Mouse (Mus musculus) forebrain, embryonic 11.5 days (tissue): Measurements from ENCODE around the gene Mgarp. TPM values are rescaled to one million over a fixed set of nuclear protein-coding genes. Genes with fewer than 3 reads are reported as not detected.
"Not testable (repeated sequence)": the region's sequence is repeated elsewhere in the genome, so short reads cannot be mapped to it uniquely, and the experiment has no call there.

ENCODE experiments used
- ATAC-seq: fragments of 200-750 bp; cut with Nextera tagmentation; replicated peaks from 2 replicates; pipeline ENCODE4 v1.8.0; 2017; ENCODE audit warnings: moderate TSS enrichment; ENCODE audit not compliant: low FRiP score
- DNase-seq: peaks from one replicate; pipeline ENCODE4 v3.0.0-alpha.2; 2017; ENCODE audit warnings: low spot score
- H3K27ac ChIP-seq: fragments of 300-500 bp; sonication (generic); 2 replicates; pipeline ENCODE4 v1.5.1; 2014; ENCODE audit warnings: low read depth, low read length
- H3K27me3 ChIP-seq: fragments of 300-500 bp; sonication (generic); 2 replicates; pipeline ENCODE4 v1.6.1; 2014; ENCODE audit warnings: mild to moderate bottlenecking, low read length, mixed read lengths; ENCODE audit not compliant: control insufficient read depth, insufficient read depth
- H3K36me3 ChIP-seq: fragments of 300-500 bp; sonication (generic); 2 replicates; pipeline ENCODE4 v1.6.1; 2014; ENCODE audit warnings: mild to moderate bottlenecking, low read length, moderate library complexity, mixed read lengths; ENCODE audit not compliant: control insufficient read depth, insufficient read depth
- H3K4me1 ChIP-seq: fragments of 300-500 bp; sonication (generic); replicated peaks from 2 replicates; pipeline ENCODE4 v1.6.1; 2014; ENCODE audit warnings: low read length, mixed read lengths; ENCODE audit not compliant: control insufficient read depth, insufficient read depth
- H3K4me2 ChIP-seq: fragments of 300-500 bp; sonication (generic); 2 replicates; pipeline ENCODE4 v1.6.1; 2014; ENCODE audit warnings: low read depth, mild to moderate bottlenecking, low read length, moderate library complexity, mixed read lengths; ENCODE audit not compliant: severe bottlenecking
- H3K4me3 ChIP-seq: fragments of 300-500 bp; sonication (generic); 2 replicates; pipeline ENCODE4 v1.5.1; 2014; ENCODE audit warnings: low read depth, low read length
- H3K9ac ChIP-seq: fragments of 300-500 bp; sonication (generic); 2 replicates; pipeline ENCODE4 v1.6.1; 2014; ENCODE audit warnings: low read length
- H3K9me3 ChIP-seq: fragments of 300-500 bp; sonication (generic); 2 replicates; pipeline ENCODE4 v1.6.1; 2016; ENCODE audit warnings: low read length, mixed read lengths; ENCODE audit not compliant: control insufficient read depth
- WGBS: fragments of 180-500 bp; shearing (Covaris S2); extraction: QIAGEN DNeasy Blood & Tissue Kit; methylation state at CpG from one replicate; pipeline ENCODE4 v1.1.7; 2014; 5-methylcytosine and 5-hydroxymethylcytosine counted together
- polyA plus RNA-seq: library from polyadenylated mRNA; unstranded; fragments of >200 nt; fragmentation: Nextera tagmentation; extraction: Ambion mirVana; gene quantifications from 2 replicates; pipeline ENCODE4 v1.2.1, GENCODE M21; 2014

The Mgarp gene
- polyA plus RNA-seq, 1 experiment from 2014 or later, result 5.2 TPM

DNA sequence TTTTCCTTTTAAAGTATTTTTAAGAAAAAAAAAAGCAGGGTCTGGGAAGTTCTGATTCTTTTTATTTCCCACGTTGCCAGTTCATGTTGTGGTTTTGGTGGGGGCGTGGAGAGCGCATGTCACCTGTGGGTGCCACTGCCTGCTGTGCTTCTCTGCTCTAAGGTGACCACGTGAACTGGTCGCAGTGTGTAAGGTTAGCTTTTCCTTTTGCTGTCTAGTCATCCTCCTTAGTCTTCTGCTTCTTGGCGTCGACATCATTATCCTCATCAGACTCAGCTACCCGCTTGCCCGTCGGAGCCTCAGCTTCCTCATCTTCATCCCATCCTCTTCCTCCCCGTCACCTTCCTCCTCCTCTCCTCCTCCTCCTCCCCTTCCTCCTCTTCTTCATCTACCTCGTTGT is 6.1 kb upstream of the Mgarp start:
- DNase-seq (no peak), ATAC-seq (no peak)
- H3K9me3 ChIP-seq, result no peaks in the 10 kb centered on the region
- WGBS, result 92% methylated on average over 12 of the region's 12 CpGs
- no peak overlapping the region for H3K9ac ChIP-seq
- H3K4me2 ChIP-seq, result no peak overlapping the region
- H3K4me1 ChIP-seq, result no peaks in the 10 kb centered on the region
- H3K4me3 ChIP-seq, result no peak overlapping the region
- H3K27ac ChIP-seq, result no peak overlapping the region
- H3K36me3 ChIP-seq, result no peaks in the 10 kb centered on the region
- H3K27me3 ChIP-seq, result no peaks in the 10 kb centered on the region

DNA sequence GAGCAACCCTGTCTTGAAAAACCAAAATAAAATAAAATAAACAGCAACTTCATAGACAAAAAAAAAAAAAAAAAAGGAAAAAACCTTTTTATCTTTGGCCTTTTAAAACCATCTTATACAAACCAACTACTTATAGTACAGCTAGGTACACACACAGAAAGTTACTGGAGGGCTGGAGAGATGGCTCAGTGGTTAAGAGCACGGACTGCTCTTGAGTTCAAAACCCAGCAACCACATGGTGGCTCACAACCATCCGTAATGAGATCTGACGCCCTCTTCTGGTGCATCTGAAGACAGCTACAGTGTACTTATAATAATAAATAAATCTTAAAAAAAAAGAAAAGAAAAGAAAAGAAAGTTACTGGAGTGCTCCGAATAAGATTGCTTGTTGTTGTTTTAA is 5.5 kb upstream of the Mgarp start:
- not testable (repeated sequence) for H3K27me3 ChIP-seq, DNase-seq, H3K36me3 ChIP-seq, H3K9me3 ChIP-seq, H3K4me2 ChIP-seq, H3K9ac ChIP-seq, H3K27ac ChIP-seq, H3K4me3 ChIP-seq, H3K4me1 ChIP-seq, ATAC-seq
- 68% methylated on average over 4 of the region's 4 CpGs for WGBS

DNA sequence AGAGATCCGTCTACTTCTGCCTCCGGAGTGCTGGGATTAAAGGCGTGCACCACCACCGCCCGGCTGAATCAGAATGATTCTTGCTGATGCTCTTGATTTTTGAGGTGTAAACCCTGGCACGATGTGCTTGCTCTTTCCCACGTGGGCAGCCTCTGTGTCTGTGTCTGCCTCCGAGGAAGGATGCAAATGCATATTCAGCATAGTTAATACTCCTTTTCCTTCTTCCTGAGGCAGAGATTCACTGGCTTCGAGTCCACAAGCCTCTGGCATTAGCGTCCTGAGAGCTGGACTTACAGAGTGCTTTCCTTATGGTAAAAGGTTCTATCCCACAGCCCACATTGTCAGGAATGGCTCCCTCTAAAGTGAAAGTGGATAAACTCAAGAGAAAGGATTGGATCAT is 4.1 kb upstream of the Mgarp start:
- 77% methylated on average over 10 of the region's 10 CpGs for WGBS
- peaks cover 6% of the 10 kb centered on the region; the same call in 1 of the 2 replicates for H3K27me3 ChIP-seq
- H3K36me3 ChIP-seq, result no peaks in the 10 kb centered on the region
- H3K9me3 ChIP-seq, result no peaks in the 10 kb centered on the region
- no peak overlapping the region for H3K4me2 ChIP-seq
- 0 out of 2 replicates have a peak, but pooled peaks cover 1% of the 10 kb centered on the region for H3K4me1 ChIP-seq
- H3K9ac ChIP-seq, result no peak overlapping the region
- no peak overlapping the region for H3K27ac ChIP-seq
- no peak for DNase-seq
- ATAC-seq, result no peak
- H3K4me3 ChIP-seq, result no peak overlapping the region

DNA sequence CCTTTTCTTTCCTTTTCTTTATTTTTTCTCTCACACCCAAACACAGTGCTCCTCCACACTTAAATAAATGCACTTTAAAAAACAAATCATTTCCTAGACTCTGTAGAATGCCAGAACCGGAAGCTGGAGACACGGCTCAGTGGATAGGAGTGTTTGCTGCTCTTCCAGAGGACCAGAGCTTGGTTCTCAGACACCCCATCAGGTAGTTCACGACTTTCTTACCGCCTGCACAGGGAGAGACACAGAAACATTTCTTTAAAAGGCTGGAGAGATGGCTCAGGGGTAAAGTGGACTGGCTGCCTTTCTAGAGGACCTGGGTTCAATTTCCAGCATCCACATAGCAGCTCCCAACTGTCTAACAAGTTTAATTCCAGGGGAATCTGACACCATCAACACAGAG is 3.0 kb upstream of the Mgarp start:
- no peak for DNase-seq
- H3K4me2 ChIP-seq, result no peak overlapping the region
- no peaks in the 10 kb centered on the region for H3K9me3 ChIP-seq
- H3K27ac ChIP-seq, result no peak overlapping the region
- no peaks in the 10 kb centered on the region for H3K36me3 ChIP-seq
- no peak overlapping the region for H3K4me3 ChIP-seq
- 0 out of 2 replicates have a peak, but pooled peaks cover 2% of the 10 kb centered on the region for H3K4me1 ChIP-seq
- H3K27me3 ChIP-seq, result peaks cover 11% of the 10 kb centered on the region; the same call in 1 of the 2 replicates
- no peak overlapping the region for H3K9ac ChIP-seq
- ATAC-seq, result no peak
- 72% methylated on average over 4 of the region's 4 CpGs for WGBS

DNA sequence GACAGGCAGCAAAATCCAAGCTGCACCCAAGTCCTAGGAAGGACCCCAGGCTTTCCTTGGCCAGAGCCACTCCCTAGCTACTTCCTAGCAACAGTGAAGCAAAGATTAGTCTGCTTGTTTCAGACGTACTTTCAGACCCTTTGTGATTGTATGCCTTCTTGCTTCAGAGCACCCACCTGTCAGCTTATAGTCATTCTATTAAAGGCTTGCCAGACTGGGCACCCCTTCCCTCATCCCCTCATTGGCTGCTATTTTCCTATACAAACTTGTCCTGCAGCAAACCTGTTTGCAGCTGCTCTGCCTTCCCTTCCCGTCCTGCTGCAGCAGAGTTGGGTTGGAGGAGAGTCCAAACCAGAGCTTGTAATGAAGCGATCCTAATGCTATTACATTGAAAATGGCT is 2.1 kb upstream of the Mgarp start:
- Histone ChIP-seq H3K36me3 (no peaks in the 10 kb centered on the region), H3K9ac (no peak overlapping the region), H3K4me2 (no peak overlapping the region), H3K27ac (no peak overlapping the region), H3K9me3 (no peaks in the 10 kb centered on the region), H3K27me3 (peaks cover 11% of the 10 kb centered on the region; the same call in 1 of the 2 replicates), H3K4me3 (no peak overlapping the region), H3K4me1 (0 out of 2 replicates have a peak, but pooled peaks cover 2% of the 10 kb centered on the region)
- no peak for DNase-seq
- WGBS, result 12% methylated on average over 3 of the region's 3 CpGs
- no peak for ATAC-seq

DNA sequence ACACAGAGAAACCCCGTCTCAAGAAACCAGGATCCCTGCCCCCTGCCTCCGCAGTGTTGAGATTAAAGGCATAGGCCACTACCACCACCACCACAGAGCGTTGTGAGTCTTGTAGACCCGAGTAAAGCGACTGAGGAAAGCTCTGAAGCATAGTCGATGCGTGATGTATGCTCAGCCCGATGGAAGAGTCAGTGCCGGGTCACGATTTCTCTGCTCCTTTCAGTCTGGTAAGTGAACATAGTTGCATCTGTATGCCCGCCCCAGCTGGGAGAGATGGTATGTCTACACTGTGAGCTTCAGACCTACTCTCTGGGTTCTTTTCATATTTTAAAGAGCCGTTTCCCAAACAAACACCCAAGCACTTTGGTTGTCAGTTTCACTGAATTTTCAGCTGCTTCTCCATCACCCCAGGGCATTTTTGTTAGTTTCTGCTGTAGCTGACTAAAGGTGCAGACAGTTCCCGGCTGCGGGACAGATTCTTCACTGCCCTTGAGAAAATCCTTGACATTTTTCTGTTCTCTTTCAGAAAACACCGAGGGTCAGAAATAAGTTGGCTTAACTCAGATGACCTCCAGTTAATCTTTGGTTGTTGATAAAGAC is 1.3 kb upstream of the Mgarp start:
- DNase-seq, result no peak
- H3K27ac ChIP-seq, result no peak overlapping the region
- H3K36me3 ChIP-seq, result no peaks in the 10 kb centered on the region
- no peak overlapping the region for H3K9ac ChIP-seq
- H3K4me2 ChIP-seq, result no peak overlapping the region
- H3K4me3 ChIP-seq, result no peak overlapping the region
- 0 out of 2 replicates have a peak, but pooled peaks cover 2% of the 10 kb centered on the region for H3K4me1 ChIP-seq
- 56% methylated on average over 15 of the region's 15 CpGs for WGBS
- no peaks in the 10 kb centered on the region for H3K9me3 ChIP-seq
- H3K27me3 ChIP-seq, result peaks cover 11% of the 10 kb centered on the region; the same call in 1 of the 2 replicates
- ATAC-seq, result no peak

DNA sequence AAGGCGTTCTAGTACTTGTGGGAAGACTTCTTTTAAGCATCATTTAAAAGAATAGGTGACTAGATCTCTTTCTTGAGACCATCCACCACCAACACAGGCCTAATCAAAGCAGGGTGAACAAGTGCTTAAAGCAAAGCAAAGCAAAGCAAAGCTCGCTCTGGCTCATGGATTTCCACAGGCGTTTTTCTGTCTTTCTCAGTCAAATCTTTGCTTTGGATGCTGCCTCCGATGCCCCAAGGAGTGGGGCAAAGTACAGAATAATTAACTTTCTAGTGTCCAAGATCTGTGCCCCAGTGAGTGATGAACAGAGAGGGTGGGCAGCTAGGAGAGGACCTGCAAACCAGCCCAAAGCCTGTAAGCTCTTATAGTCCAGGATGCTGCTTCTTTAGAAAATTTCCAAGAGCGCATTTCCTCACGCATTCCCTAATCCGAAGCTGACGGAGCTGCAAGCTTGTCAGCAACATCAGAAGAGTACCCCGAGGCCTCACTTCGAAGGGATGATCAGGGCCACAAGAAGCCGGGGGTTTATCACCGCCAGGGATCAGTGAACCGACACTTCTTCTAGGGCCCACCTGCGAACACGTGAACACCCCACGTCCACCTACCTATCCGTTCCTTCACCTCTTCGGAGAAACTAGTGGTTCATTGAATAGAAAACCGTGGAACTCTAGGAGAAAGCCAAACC is 935 bp downstream of the Mgarp start:
- Histone ChIP-seq H3K36me3 (no peaks in the 10 kb centered on the region), H3K4me3 (peak overlapping the region; percentile 46), H3K4me1 (0 out of 2 replicates have a peak, but pooled peaks cover 2% of the 10 kb centered on the region), H3K9ac (no peak overlapping the region), H3K9me3 (no peaks in the 10 kb centered on the region), H3K27me3 (peaks cover 11% of the 10 kb centered on the region; the same call in 1 of the 2 replicates), H3K27ac (no peak overlapping the region), H3K4me2 (peak overlapping the region; percentile 71)
- DNase-seq (no peak), ATAC-seq (no peak)
- WGBS, result 14% methylated on average over 19 of the region's 19 CpGs

DNA sequence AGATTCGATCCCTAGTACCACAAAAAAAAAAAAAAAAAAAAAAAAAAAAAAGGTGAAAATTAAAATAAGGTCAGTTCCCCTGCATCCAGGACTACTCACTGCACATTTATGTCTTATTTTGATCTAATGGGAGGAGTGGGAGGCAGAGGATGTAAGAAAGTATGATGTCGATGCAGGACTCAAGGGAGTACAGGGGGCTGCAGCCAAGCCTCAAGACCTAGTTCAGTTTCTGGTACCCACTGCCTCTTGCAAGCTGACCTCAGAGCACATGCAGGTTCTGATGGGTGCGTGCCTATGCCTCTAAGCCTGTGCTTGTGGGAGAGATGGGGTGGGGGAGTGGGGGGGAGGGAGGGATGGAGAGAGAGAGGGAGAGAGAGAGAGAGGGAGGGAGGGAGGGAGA is 1.7 kb downstream of the Mgarp start:
- Histone ChIP-seq H3K27ac (no peak overlapping the region), H3K36me3 (no peaks in the 10 kb centered on the region), H3K9me3 (no peaks in the 10 kb centered on the region), H3K9ac (no peak overlapping the region), H3K27me3 (peaks cover 11% of the 10 kb centered on the region; the same call in 1 of the 2 replicates), H3K4me2 (no peak overlapping the region), H3K4me1 (0 out of 2 replicates have a peak, but pooled peaks cover 2% of the 10 kb centered on the region), H3K4me3 (no peak overlapping the region)
- DNase-seq (no peak), ATAC-seq (no peak)
- whole genome bisulfite sequencing, result 56% methylated on average over 3 of the region's 3 CpGs
